Mouse (Mus musculus): ENCODE results near the gene Chid1.
"Not testable (repeated sequence)": the region's sequence is repeated elsewhere in the genome, so short reads cannot be mapped to it uniquely, and the experiment has no call there.

Gene Chid1

DNA sequence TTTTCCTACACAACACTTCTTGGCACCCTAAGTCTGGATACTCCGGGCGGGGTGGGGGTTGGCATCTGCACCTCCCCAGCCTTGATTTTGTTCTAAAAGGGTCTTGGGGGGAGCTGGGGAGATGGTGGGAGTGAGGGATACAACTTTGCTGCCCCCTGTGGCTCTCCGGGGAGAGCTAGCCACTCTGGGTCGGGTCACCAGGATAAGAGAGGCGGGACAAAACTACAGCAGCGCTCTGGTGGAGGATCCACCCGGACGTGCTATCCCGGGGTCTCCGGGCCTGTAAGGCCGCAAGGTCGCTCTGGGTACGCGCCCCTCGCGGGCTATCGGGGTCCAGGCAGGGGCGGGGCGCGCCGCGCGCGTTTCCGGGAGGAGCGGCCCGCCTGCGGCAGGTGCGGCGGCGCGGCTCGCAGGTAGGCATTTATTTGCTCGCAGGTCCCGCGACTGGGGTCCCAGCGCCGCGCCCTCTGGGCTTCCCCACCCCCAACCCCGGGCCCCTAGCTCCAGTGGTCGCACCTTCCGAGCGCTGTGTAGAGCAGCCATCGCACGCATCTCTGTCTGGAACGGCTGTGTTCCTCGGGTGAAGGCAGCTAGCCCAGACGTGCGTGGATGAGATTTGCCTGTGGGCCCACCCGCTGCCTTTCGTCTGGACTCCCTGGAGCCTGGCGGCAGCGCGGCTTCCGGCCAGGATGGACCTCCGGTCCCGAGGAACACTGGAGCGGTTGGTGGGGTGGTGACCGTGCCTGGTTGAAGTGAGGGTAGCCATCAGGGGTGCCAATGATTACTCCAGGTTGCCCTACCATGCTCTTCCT is 77.9 kb downstream of the Chid1 start:
- peak in 1 of 2 experiments; percentile 66 for DNase-seq (ENCODE audit: low spot score in 2 of 2)

- no peak for DNase-seq (ENCODE audit: low spot score in 2 of 2)
Measured at GRCm38 (mm10) chr7:141460391-141461113, 79.1 kb downstream of the Chid1 start, which contains the start of gene Cracr2b. Gene Cracr2b, plus strand, starts transcription at chr7:141461094.

DNA sequence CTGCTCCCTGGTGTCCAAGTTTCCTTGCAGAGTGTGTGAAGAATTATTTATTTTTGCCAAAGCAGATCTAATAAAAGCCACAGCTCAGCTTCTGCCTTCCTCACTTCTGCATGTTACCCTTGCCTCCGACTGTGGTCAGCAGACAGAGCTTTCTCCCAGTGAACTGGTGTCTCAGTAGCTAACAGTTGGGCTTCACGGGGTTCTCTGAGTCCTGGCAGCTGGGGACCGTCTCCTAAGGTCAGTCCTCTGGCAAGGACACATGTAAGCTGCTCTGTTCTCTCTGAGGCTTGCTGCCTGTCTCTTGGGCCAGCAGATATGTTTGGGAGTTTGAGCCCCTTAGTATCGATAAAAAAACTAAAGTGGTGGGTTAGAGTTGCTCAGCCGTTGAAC is 79.7 kb downstream of the Chid1 start:
- DNase-seq (ENCODE audit: low spot score in 2 of 2), result no peak

DNA sequence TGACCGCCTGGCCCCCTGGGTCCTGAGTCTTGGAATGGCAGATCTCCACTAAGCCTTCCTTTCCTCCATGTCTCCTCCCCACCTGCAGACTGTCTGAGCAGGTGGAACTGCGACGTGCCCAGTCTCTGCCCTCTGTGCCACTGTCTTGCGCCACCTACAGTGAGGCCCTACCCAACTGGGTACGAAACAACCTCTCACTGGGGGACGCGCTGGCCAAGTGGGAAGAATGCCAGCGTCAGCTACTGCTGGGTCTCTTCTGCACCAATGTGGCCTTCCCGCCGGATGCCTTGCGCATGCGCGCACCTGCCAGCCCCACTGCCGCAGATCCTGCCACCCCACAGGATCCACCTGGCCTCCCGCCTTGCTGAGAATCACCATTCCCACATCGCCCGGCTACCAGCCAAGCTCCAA is 80.4 kb downstream of the Chid1 start:
- DNase-seq (ENCODE audit: low spot score in 2 of 2), result no peak

DNA sequence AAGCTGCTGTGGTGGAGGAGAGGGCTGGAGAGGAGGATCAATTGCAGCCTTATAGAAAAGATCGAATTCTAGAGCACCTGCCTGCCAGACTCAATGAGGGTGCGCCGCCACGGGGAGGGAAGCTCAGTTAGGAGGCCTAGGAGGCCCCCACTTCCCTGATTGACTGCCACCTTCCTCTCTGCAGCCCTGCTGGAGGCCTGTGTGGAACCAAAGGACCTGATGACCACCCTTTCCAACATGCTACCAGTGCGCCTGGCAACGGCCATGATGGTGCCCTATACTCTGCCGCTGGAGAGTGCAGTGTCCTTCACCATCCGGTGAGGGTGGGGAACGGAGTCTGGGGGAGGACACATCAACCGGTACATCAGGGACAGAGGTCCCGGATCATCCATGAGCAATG is 81.0 kb downstream of the Chid1 start:
- no peak for DNase-seq (ENCODE audit: low spot score in 2 of 2)

- peak; percentile 63 to 87 for DNase-seq (ENCODE audit: low spot score in 2 of 2)
Measured at GRCm38 (mm10) chr7:141457986-141458660, 81.5 kb downstream of the Chid1 start.

- DNase-seq (ENCODE audit: low spot score in 2 of 2), result no peak
Measured at GRCm38 (mm10) chr7:141457236-141457635, 82.4 kb downstream of the Chid1 start.

- DNase-seq (ENCODE audit: low spot score in 2 of 2), result no peak
Measured at GRCm38 (mm10) chr7:141456739-141457138, 82.9 kb downstream of the Chid1 start.

DNA sequence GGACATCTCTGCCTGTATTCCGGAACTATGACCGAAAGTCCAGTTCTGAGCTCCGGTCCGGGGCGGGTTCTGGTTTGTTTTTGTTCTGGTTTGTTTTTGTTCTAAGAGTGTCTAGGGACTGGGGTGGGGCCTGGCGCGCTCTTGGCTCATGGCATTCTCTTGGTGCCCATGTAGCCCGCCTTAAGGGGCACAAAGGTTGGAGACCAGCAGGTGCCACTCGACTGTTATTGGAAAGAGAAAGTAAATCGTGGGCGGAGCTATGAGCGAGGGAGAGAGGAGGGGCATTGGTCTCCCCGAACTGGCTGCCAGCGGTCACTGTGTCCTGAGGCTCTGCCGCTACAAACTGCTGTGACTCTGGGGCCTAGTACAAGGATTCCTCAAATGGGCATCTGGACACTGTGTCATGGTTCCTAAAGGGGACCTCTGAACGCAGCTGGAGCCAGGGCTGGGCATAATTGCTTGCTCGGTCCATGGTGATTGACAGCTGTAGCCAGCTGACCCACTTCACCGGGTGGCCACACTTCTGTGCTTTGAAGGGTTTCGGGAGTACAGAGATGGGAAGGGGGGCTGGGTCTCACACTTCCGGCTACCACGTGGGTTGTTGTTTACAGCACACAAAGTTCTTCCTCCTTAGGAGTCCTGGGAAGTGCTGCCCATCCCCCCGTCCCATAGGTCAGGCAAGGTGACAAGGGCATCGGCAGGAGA is 83.9 kb downstream of the Chid1 start:
- peak; percentile 68 to 82 for DNase-seq (ENCODE audit: low spot score in 2 of 2)

GRCm38 (mm10) chr7:141454967-141455551 is 84.6 kb downstream of the Chid1 start, which contains the start of gene Pnpla2:
Gene Pnpla2, plus strand, starts transcription at chr7:141455198.
- peak; percentile 97 to 98 for DNase-seq (ENCODE audit: low spot score in 2 of 2)

- DNase-seq (ENCODE audit: low spot score in 2 of 2), result no peak
Measured at GRCm38 (mm10) chr7:141453636-141454035, 86.0 kb downstream of the Chid1 start.

DNA sequence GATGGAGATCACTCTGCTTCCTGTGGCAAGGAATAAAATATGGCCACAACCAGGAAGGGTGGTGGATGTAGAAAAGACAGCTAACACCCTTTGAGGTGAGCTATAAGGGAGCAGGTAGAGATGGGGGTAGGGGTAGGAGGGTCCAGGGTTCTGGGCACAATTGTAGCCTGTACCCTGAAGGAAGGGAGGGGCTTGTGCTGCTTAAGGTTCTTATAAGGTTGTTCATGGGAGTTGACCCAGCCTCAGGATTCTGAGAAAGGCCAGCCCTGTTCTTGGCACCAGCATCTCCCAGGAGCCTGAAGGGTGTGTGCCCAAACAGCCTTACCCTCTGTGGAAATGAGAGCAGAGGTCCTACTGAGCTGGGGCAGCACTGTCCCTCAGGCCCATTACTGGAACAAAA is 87.7 kb downstream of the Chid1 start:
- DNase-seq (ENCODE audit: low spot score in 2 of 2), result no peak

DNA sequence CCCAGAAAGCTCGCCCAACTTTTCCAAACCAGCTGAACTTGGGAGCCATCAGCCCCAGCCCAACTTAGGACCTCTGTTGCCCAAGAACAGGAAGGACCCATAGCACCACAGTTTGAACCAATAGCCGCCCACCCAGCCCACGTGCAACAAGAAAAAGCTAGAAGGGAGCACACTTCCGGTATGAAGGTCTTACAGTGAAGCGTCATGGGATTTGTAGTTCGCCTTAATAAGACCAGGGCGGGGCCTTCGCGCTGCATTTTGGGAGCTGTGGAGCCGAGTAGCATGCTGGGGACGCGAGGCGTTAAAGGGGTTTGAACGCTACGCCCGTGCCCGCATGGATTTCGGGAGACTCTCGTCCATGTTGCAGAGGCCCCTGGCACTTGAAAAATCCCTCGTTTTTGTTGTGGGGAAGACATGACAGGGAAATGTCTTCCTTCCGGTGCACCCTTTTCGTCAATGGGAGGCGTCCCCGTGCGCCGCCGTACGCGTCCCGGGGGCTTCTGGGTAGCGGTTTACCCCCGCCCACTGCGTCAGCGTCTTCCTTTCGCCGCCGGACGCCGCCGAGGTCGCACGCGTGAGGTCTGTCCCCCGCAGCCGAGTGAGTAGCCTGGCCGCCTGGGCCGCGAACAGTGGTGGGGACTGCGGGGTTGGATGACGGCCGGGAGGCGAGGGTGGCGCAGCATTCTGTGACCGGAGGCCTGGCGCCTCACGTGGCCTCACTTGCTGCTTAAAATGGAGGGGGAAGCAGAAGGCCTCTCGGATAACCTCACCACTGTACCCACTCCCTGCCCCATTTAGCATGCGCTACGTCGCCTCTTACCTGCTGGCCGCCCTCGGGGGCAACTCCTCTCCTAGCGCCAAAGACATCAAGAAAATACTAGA is 92.3 kb downstream of the Chid1 start, which contains the start of gene Rplp2:
Rplp2 (plus strand) TSS at position 261 of the 882 bp plus-strand sequence.
- DNase-seq (ENCODE audit: low spot score in 2 of 2), result peak; percentile 92 to 95

DNA sequence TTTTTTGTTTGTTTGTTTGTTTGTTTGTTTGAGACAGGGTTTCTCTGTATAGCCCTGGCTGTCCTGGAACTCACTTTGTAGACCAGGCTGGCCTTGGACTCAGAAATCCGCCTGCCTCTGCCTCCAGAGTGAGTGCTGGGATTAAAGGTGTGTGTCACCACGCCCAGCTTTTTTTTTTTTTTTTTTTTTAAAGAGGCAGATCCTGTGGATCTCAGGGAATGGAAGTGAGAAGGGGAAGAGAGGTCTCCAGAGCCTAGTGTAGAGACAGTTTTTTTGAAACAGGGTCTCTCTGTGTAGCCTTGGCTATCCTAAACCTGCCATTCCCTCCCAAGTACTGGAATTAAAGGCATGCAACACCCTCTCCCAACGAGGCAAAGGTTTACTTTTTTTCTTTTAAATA is 93.3 kb downstream of the Chid1 start:
- DNase-seq (ENCODE audit: low spot score in 2 of 2), result not testable (repeated sequence)

- peak; percentile 78 to 86 for DNase-seq (ENCODE audit: low spot score in 2 of 2)
Measured at GRCm38 (mm10) chr7:141443828-141444237, 95.8 kb downstream of the Chid1 start, which contains the start of gene Pidd1. Gene Pidd1, minus strand, starts transcription at chr7:141444025.
